18 mouse cellular contexts compared by ENCODE assay signal in genomic region chr8:86482116-86482515, GRCm38 (mm10).
A peak's percentile ranks its signal among the peaks of the same experiment; 100 is the strongest.
DNase-seq lines count a peak whose midpoint lies in the region; ATAC-seq lines count a peak whose summit lies in the region.
"Had no signal": no experiment of that assay in that cellular context is flagged by ENCODE, and none has a peak within 500 bp of the region (broad histone marks: within the 10 kb centered on the region; RNA-seq: fewer than 3 reads in every experiment).

No protein-coding gene starts in this region.

- ATAC-seq in frontal cortex, adult (ENCODE audit: low TSS enrichment): no peak
- ATAC-seq: CD4-positive, CD25-positive, alpha-beta regulatory T cell, adult 4 months; forebrain, embryonic 14.5 days; forebrain, embryonic 16.5 days had no signal

- DNase-seq in 3T3-L1 (ENCODE audit: low read depth, low spot score) (peak; percentile 60), 416B (ENCODE audit: low read depth) (peak; percentile 72), NIH3T3 (ENCODE audit: low read depth) (peak; percentile 55)
- no peak for DNase-seq in adrenal gland, postnatal 10 days
- no peak for DNase-seq in adrenal gland, adult 18-20 months (ENCODE audit: low spot score in 2 of 2)
- DNase-seq: adrenal gland, adult 8-10 months; adrenal gland, postnatal 25 days; cerebellum, adult 11 months; cerebellum, adult 18-20 months; cerebellum, adult 8-10 months; cerebellum, adult 9-11 months; cerebellum, postnatal 14 days; cerebellum, postnatal 36 days; embryo, embryonic 11 days had no signal

Comparison
In these comparisons a context has a peak if more than half of its experiments do, and no peak if none do; other contexts are left out.
1. DNase-seq: peak in 3T3-L1 (single experiment), 416B (single experiment) and NIH3T3 (single experiment); none in adrenal gland, postnatal 10 days (single experiment) and adrenal gland, adult 18-20 months (0 of 2).